Mouse (Mus musculus) c-Kit-positive CD71-negative TER-119-negative erythroid progenitor cells, embryonic 14.5 days (primary cell): Measurements from ENCODE around the gene Irf2.

Experiments
- DNase-seq: peaks from one replicate; pipeline ENCODE4 v3.0.0-alpha.2; 2013; ENCODE audit warnings: low read depth

Irf2 gene

DNA sequence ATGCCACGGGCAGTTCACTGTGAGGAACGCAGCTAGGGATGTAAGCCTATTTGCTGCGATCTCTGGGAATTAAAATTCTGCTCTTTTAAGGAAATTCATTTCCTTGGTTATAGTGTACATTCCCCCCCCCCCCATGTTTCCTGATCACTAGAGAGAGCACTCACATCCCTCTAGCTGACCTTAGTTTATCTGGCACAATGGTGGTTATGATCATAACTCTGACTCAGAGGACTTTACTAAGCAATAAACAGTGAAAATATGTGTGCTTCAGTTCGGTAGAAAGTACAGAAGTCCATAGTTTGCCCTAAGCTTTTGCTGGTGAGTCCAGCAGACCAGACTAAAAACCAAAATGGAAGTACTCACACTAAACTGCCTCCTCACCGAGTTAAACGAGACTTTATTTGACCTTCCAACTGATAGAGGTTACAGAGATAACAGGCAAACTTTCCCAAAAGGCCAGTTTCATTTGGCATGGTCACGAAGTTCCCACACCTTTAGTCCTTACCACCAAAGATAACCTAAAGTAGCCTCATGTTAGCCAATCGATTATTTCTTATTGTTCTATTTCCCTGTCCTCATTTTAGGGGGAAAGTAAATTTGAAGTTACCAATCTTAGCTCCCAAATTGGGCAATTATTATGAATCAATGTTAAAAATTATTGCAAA, 142.4 kb downstream of the Irf2 start:
- DNase-seq, result no peak

DNA sequence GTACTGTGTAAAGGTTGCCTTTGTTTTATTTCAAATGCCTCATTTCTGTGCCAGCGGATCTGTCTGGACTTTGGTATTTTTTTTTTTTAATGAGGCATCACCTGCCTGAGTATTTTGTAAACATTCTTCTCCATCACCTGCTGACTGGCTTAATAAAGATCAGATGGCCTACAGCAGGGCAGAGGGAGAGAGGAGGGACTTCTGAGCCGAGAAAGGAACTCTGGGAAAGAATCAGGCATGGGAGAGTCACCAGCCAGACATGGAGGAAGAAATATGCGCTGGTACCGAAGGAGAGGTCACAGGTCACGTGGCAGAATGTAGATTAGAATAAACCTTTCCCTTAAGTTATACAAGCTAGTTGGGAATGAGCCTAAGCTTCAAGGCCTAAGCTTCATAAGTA, 143.2 kb downstream of the Irf2 start:
- DNase-seq, result no peak

DNA sequence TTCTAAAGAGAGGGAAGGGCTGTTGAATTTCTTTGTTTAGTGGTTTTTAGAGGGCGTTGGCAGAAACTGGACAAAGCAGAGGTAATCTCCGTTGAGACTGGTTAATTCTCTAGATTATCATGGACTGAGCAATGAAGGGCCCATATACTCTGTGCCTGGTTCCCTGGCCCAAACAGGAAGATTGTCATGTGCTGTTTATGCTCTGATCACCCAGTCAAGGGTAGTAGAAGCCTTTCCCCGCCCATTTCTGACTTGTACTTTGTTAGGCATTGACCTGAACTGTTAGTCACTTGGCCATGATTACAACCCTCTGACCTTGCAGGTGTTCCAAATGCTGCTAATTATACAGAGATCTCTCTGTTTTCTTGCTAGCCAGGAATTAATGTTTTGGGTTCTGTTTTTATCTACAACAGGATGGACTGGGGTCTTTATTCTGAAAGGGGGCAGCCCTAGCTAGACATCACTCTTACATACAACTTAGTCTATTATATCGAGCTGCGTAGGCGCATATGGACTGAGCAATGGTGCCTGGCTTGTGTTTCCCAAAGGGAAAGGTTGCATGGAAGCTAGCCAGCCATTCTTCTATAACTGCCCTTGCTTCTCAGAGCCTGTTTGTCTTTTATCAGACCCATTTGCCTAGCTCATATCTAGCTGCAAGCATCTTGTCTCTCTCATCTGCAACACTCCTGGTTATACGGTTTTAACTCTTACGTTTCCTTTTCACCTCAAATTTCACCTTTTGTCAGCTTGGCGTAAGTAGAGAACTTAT, 143.9 kb downstream of the Irf2 start:
- DNase-seq, result no peak

DNA sequence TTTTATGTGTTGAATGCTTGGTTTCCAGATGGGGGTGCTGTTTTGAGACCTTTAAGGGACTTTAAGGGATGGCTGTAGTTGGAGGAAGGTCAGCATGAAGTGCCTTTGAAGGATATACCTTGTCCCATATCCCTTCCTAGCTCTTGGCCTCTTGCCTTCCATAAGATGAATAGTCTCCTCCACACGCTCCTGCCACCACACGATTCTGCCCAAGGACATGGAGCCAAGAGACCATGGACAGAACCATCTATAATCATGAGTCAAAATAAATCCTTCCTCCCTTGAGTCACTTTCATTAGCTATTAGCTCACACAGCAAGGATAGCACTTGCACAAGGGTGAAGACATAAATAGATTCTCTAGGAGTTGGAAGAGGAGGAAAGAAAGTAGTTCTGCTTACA, 146.3 kb downstream of the Irf2 start:
- DNase-seq, result no peak

DNA sequence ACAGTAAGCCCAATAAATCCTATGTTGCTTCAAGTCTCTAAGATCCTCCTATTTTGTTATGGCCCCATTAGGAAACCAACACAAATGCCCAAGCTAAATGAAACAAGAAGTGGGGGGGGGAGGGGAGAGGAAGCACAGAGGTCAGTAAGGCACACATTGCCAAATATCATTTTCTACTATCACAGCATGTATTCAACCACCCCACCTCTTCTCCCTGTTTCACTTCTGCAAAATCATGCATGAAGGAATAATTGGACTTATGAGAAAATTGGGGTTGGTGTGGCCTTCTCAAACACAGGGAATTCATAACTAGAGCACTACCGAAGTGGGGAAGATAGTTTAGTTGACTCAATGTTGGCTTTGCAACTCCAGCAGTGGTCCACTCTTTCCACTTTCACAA, 146.7 kb downstream of the Irf2 start:
- DNase-seq, result no peak

DNA sequence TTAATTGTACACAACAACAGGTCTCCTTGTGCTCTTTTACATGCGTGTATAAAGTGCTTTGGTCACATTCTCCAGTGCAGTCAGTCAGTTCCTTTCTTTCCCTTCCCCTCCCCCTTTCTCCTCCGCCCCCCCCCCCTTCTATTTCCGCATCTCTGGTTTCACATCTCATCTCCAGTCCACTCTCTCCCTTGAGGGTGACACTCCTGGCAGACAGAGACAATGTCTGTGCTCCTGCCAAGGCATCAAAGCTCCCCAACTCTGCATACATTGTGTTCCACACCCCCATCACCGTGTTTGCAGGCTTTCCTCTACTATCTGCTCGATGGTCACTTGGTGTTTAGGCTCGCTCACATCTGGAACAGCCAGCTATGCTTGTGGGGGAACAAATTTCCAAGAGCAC, 147.9 kb downstream of the Irf2 start:
- no peak for DNase-seq

DNA sequence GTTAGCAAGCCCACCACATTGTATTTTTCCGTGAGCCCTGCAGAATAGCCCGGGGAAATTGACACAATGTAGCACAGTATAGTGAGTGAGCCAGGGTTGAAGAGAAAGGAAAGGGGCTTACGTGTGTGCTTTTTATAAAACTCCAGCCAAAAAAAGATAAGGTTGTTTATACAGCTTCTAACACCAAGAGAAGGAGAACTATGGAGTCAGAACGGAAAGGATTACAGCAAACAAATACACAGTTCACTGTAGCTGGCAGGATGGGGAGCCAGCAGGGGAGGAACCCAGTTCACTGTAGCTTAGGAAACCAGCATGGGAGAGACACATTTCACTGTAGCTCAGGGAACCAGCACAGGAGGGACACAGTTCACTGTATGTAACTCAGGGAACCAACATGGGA, 149.0 kb downstream of the Irf2 start:
- DNase-seq, result no peak

DNA sequence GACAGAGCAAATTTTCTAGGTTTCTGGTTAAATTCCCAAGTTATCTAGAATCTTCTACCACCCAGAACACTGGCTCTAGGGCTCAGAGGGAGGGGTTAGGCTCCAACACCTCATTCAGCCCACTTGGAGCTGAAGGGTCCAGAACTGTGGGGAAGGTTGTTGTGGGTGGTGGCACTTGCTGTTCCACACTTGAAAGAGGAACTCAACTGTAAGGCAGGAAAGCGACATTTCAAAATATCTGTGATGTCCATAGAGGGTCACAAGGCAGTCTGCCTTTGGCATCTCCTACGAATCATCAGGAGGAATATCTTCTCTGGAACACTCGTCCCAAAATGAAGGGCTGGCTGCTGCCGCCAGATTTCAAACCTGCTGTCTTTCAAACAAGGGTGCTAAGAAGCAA, 150.7 kb downstream of the Irf2 start:
- no peak for DNase-seq

DNA sequence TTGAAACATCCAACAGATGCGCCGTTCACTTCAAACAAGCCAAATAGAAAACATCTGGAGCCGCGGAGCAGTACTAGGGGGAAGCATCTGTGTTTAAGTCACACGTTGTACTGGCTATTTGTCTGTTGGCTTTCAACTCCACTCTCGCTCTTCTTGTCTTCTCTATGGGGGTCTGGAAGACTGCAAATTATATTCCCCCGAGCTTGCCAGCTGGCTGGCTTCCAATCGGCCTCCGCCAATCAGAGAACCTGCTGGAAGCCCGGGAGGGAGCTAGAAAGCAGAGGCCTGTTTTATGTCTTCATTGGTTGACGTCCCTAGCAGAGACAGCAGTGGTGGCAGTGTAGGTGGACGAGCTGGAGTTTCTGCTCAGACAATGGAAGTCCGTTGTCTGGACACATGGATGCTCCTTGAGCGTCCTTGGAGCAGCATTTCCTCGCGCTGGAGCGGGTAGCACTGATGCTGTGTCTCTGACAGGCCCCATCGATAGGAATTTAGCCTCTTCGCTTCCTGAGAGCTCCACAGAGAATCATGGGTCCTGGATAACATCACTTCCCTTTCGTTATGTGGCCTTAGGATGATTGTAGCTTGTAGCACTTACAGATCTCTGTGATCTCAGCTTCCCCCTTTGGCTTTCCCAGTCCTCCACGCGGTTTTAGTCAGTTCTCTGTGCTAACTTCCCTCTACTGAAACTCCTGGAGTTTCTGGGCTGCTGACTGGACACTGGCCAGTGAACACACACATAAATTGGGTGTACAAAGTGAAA, 153.2 kb downstream of the Irf2 start:
- DNase-seq, result no peak

DNA sequence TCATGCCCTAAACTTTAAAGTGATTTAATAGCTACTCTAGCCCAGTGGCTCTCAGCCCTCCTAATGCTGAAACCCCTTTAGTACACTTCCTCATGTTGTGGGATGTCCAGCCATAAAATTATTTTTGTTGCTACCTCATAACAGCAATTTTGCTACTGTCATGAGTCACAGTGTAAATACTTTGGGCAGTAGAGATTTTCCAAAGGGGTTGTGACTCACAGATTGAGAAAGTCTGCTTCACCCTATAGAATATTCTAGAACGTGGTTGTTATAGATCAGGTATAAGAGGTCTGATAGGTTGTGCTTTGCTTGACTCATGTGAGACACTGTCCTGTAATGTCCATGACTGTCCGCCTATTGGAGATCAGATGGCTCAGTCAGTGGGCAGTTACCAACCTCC, 154.9 kb downstream of the Irf2 start:
- DNase-seq, result no peak

DNA sequence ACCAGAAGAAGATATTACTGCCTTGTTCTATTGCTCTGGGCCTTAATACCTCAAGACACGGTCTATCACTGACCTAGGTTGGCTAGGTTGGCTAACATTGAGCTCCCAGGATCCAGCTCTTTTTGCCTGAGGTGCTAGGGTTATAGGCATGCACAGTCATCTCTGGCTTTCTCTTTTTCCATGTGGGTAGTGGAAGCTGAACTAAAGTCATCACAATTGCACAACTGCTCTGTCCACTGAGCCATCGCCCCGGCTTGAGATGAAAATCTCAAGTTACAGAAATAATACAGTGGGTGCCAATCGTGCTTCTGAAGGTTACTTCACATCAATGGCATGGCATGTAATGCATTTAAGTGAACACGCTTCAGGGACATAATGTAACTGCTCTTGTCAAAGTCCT, 156.5 kb downstream of the Irf2 start:
- no peak for DNase-seq

DNA sequence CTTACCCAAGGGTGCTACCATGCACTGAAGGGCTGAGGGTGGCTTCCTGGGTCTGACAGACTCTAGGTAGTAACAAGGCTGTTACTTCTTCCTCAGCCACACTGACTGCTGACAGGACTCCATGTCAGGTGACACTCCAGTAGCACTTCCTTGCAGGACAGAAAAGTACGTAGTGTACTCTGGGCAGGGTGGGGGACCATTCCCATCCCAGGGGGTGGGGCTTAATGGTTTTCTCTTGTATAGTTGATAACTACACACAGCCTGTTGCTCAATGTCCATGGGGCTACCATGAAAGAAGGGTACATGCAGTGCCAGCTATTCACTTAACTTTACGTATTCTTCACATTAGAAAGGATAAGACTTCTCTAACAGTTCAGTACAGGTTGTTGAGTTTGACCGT, 157.2 kb downstream of the Irf2 start:
- no peak for DNase-seq
